Mouse (Mus musculus) cerebellum, adult 2 months (tissue): ENCODE results near the gene Scaf8.

Source experiments
- CTCF ChIP-seq: fragments of 200-500 bp; IDR thresholded peaks from 2 replicates; pipeline ENCODE4 v1.5.1; 2011; ENCODE audit warnings: low read depth, mild to moderate bottlenecking, control low read depth, low read length, moderate library complexity, borderline replicate concordance; ENCODE audit not compliant: insufficient read depth
- POLR2A ChIP-seq: fragments of 200-500 bp; IDR thresholded peaks from 2 replicates; pipeline ENCODE4 v1.6.1; 2011; ENCODE audit warnings: low read length, control low read depth, borderline replicate concordance; ENCODE audit not compliant: insufficient read depth

DNA sequence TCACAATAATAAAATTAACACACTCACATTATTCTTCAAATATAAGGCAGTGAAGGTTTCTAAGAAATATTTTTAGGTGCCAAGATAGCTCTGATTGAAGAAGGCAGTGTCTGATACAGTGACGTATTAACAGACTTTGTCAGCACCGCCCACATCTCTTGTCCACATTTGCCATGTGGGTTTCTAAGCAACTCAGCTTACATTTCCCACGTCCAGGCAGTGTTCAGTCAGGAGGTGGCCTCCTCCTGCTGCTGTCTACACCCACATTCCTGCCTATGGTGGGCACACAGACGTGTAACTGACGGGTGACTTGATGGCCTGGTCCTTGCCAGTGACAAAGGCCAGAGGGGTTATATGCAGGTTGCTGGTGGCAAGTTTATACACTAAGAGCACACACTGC lies 104.1 kb downstream of the Scaf8 start:
- no peak for TF ChIP-seq POLR2A
- no peak for TF ChIP-seq CTCF
